Mouse (Mus musculus) hindbrain, postnatal 0 days (tissue): Measurements from ENCODE around the gene BC005537. TPM values are rescaled to one million over a fixed set of nuclear protein-coding genes. Genes with fewer than 3 reads are reported as not detected.

ENCODE experiments used
- ATAC-seq: fragments of 200-750 bp; cut with Nextera tagmentation; 2 replicates; pipeline ENCODE4 v1.8.0; 2017; ENCODE audit warnings: mild to moderate bottlenecking, moderate TSS enrichment, moderate library complexity
- DNase-seq: peaks from one replicate; pipeline ENCODE4 v3.0.0-alpha.2; 2015; ENCODE audit warnings: low spot score
- H3K27ac ChIP-seq: fragments of 300-500 bp; sonication (generic); 2 replicates; pipeline ENCODE4 v1.5.1; 2014; ENCODE audit warnings: mild to moderate bottlenecking
- H3K27me3 ChIP-seq: fragments of 300-500 bp; sonication (generic); 2 replicates; pipeline ENCODE4 v1.6.1; 2014; ENCODE audit warnings: low read length, mixed read lengths; ENCODE audit not compliant: insufficient read depth
- H3K36me3 ChIP-seq: fragments of 300-500 bp; sonication (generic); 2 replicates; pipeline ENCODE4 v1.6.1; 2014; ENCODE audit warnings: low read length, mixed read lengths; ENCODE audit not compliant: insufficient read depth
- H3K4me1 ChIP-seq: fragments of 300-500 bp; sonication (generic); 2 replicates; pipeline ENCODE4 v1.6.1; 2014; ENCODE audit warnings: antibody characterized with exemption, low read length, mixed read lengths; ENCODE audit not compliant: insufficient read depth
- H3K4me2 ChIP-seq: fragments of 300-500 bp; sonication (generic); 2 replicates; pipeline ENCODE4 v1.6.1; 2014; ENCODE audit warnings: low read depth, mild to moderate bottlenecking, low read length, moderate library complexity, mixed read lengths
- H3K4me3 ChIP-seq: fragments of 300-500 bp; sonication (generic); 2 replicates; pipeline ENCODE4 v1.5.1; 2014; ENCODE audit warnings: low read length
- H3K9ac ChIP-seq: fragments of 300-500 bp; sonication (generic); replicated peaks from 2 replicates; pipeline ENCODE4 v1.6.1; 2014; ENCODE audit warnings: mild to moderate bottlenecking, low read length, moderate library complexity, mixed read lengths
- H3K9me3 ChIP-seq: fragments of 300-500 bp; sonication (generic); 2 replicates; pipeline ENCODE4 v1.6.1; 2016; ENCODE audit warnings: low read length, mixed read lengths
- CTCF ChIP-seq: IDR thresholded peaks from 2 replicates; pipeline ENCODE4 v1.5.1; 2016; ENCODE audit warnings: antibody characterized with exemption, control low read depth, low read depth
- WGBS: fragments of 180-500 bp; shearing (Covaris S2); extraction: QIAGEN DNeasy Blood & Tissue Kit; methylation state at CpG from one replicate; pipeline ENCODE4 v1.1.7; 2014; 5-methylcytosine and 5-hydroxymethylcytosine counted together
- polyA plus RNA-seq: library from polyadenylated mRNA; unstranded; fragments of >200 nt; fragmentation: Nextera tagmentation; extraction: Ambion mirVana; gene quantifications from 2 replicates; pipeline ENCODE4 v1.2.1, GENCODE M21; 2015
- total RNA-seq: library from RNA; depleted of rRNA; stranded (reverse); fragments of >200 nt; gene quantifications from 2 replicates; pipeline ENCODE4 v1.2.3, GENCODE M21; 2014

BC005537 gene
- total and polyA plus RNA-seq, 2 experiments from 2014 or later = 16.4 to 39.2 TPM

- ATAC-seq = no peak
- no peak overlapping the region for H3K9ac ChIP-seq
- no peaks in the 10 kb centered on the region for H3K4me1 ChIP-seq
- no peak overlapping the region for H3K4me3 ChIP-seq
- no peak for DNase-seq
- H3K9me3 ChIP-seq = no peaks in the 10 kb centered on the region
- no peaks in the 10 kb centered on the region for H3K27me3 ChIP-seq
- 85% methylated on average over 3 of the region's 3 CpGs for WGBS
- TF ChIP-seq CTCF = no peak
- H3K36me3 ChIP-seq = no peaks in the 10 kb centered on the region
- no peak overlapping the region for H3K4me2 ChIP-seq
- H3K27ac ChIP-seq = no peak overlapping the region
These were observed 38.4 kb downstream of the BC005537 start for GRCm38 (mm10) chr13:24839831-24840230.

GRCm38 (mm10) chr13:24841702-24842101, 40.2 kb downstream of the BC005537 start:
- Histone ChIP-seq H3K27me3 (no peaks in the 10 kb centered on the region), H3K9me3 (no peaks in the 10 kb centered on the region), H3K4me1 (no peaks in the 10 kb centered on the region), H3K27ac (no peak overlapping the region), H3K9ac (no peak overlapping the region), H3K36me3 (no peaks in the 10 kb centered on the region), H3K4me2 (no peak overlapping the region), H3K4me3 (no peak overlapping the region)
- no peak for ATAC-seq
- TF ChIP-seq CTCF = no peak
- 93% methylated on average over 3 of the region's 3 CpGs for WGBS
- DNase-seq = no peak

- no peaks in the 10 kb centered on the region for H3K27me3 ChIP-seq
- DNase-seq = peak; percentile 74
- peak within 1 kb of the TSS; percentile 44 for H3K9ac ChIP-seq
- no peaks in the 10 kb centered on the region for H3K36me3 ChIP-seq
- H3K4me2 ChIP-seq = peak within 1 kb of the TSS; percentile 71
- peak within 1 kb of the TSS; percentile 48 for H3K4me3 ChIP-seq
- H3K4me1 ChIP-seq = no peaks in the 10 kb centered on the region
- peak within 1 kb of the TSS; percentile 32 for H3K27ac ChIP-seq
- H3K9me3 ChIP-seq = no peaks in the 10 kb centered on the region
- no peak for TF ChIP-seq CTCF
- WGBS = 8% methylated on average over 40 of the region's 40 CpGs
- ATAC-seq = peak; percentile 91
These were observed 43.8 kb downstream of the BC005537 start, which contains the start of gene D130043K22Rik for GRCm38 (mm10) chr13:24844983-24845955. D130043K22Rik (plus strand) TSS chr13:24845135.

GRCm38 (mm10) chr13:24849318-24849717, 47.9 kb downstream of the BC005537 start:
- H3K4me2 ChIP-seq = no peak overlapping the region
- no peak for TF ChIP-seq CTCF

GRCm38 (mm10) chr13:24851989-24852388, 50.5 kb downstream of the BC005537 start:
- no peak for ATAC-seq
- H3K4me3 ChIP-seq = no peak overlapping the region
- no peaks in the 10 kb centered on the region for H3K4me1 ChIP-seq
- TF ChIP-seq CTCF = no peak
- H3K27ac ChIP-seq = no peak overlapping the region
- H3K9ac ChIP-seq = no peak overlapping the region
- 0 out of 2 replicates have a peak, but pooled peaks cover 1% of the 10 kb centered on the region for H3K36me3 ChIP-seq
- H3K4me2 ChIP-seq = no peak overlapping the region
- H3K9me3 ChIP-seq = no peaks in the 10 kb centered on the region
- WGBS = 87% methylated on average over 2 of the region's 2 CpGs
- H3K27me3 ChIP-seq = no peaks in the 10 kb centered on the region
- no peak for DNase-seq

More at GRCm38 (mm10) chr13:24849318-24849717, 47.9 kb downstream of the BC005537 start:
- no peak overlapping the region for H3K27ac ChIP-seq
- DNase-seq (no peak), ATAC-seq (no peak)
- no peaks in the 10 kb centered on the region for H3K4me1 ChIP-seq
- H3K9me3 ChIP-seq = no peaks in the 10 kb centered on the region
- no peaks in the 10 kb centered on the region for H3K27me3 ChIP-seq
- no peak overlapping the region for H3K4me3 ChIP-seq
- WGBS = 81% methylated on average over 4 of the region's 4 CpGs
- H3K36me3 ChIP-seq = no peaks in the 10 kb centered on the region
- no peak overlapping the region for H3K9ac ChIP-seq

GRCm38 (mm10) chr13:24852570-24852969, 51.1 kb downstream of the BC005537 start:
- Histone ChIP-seq H3K4me3 (no peak overlapping the region), H3K4me2 (no peak overlapping the region), H3K9ac (no peak overlapping the region), H3K9me3 (no peaks in the 10 kb centered on the region), H3K36me3 (0 out of 2 replicates have a peak, but pooled peaks cover 5% of the 10 kb centered on the region), H3K4me1 (no peaks in the 10 kb centered on the region), H3K27me3 (no peaks in the 10 kb centered on the region), H3K27ac (no peak overlapping the region)
- 82% methylated on average over 3 of the region's 3 CpGs for whole genome bisulfite sequencing
- no peak for TF ChIP-seq CTCF
- DNase-seq (no peak), ATAC-seq (no peak)

- Histone ChIP-seq H3K4me1 (no peaks in the 10 kb centered on the region), H3K9ac (no peak overlapping the region), H3K27me3 (no peaks in the 10 kb centered on the region), H3K4me2 (no peak overlapping the region), H3K9me3 (no peaks in the 10 kb centered on the region), H3K27ac (no peak overlapping the region), H3K4me3 (no peak overlapping the region), H3K36me3 (0 out of 2 replicates have a peak, but pooled peaks cover 5% of the 10 kb centered on the region)
- DNase-seq = no peak
- ATAC-seq = no peak
- no peak for TF ChIP-seq CTCF
These were observed 57.7 kb downstream of the BC005537 start for GRCm38 (mm10) chr13:24859115-24859514.
